Mouse (Mus musculus) MEL-GATA-1-ER (cell line): ENCODE data around the gene Fancc.

Experiments
- DNase-seq: peaks from one replicate; pipeline ENCODE4 v3.0.0-alpha.2; 2012; ENCODE audit warnings: low read depth; ENCODE audit errors: extremely low read depth

Gene Fancc

DNA sequence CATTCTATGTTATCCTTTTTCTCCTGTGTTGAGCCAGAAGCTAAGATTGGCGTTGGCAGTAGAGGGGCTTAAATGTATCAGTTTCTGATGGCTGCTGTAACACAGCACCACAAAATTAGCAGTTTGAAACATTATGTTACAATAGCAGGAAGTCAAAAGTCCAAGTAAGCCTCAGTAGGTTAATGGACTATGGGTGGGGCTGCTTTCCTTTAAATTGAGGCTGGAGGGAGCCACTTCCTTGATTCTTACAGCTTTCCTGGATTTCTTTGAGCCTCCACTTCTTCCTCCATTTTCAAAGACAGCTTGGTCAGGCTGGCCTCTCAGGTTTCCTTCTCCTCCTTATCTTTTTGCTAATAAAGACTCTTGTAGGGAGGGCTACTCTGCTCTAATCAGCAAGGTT lies 228.3 kb downstream of the Fancc start:
- DNase-seq, result no peak

DNA sequence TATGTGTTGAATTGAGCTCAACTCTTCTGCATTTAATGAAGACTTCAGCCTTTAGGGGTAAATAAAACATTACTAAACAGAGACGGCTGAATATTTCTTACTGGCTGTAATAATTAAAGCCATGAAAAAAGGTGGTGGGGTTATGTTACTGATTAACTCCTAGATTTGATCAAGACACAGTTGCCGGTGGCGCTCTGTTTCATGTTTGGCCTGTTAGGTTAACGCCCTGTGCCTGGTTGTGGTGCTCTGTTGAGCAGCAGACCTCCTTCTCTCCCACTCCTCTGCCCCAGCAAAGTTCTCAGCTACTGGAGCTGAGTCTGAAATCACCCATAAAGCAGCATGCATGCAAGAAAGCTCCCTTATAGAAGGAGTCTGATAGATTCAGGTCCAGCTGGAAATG lies 228.7 kb downstream of the Fancc start:
- DNase-seq, result no peak

DNA sequence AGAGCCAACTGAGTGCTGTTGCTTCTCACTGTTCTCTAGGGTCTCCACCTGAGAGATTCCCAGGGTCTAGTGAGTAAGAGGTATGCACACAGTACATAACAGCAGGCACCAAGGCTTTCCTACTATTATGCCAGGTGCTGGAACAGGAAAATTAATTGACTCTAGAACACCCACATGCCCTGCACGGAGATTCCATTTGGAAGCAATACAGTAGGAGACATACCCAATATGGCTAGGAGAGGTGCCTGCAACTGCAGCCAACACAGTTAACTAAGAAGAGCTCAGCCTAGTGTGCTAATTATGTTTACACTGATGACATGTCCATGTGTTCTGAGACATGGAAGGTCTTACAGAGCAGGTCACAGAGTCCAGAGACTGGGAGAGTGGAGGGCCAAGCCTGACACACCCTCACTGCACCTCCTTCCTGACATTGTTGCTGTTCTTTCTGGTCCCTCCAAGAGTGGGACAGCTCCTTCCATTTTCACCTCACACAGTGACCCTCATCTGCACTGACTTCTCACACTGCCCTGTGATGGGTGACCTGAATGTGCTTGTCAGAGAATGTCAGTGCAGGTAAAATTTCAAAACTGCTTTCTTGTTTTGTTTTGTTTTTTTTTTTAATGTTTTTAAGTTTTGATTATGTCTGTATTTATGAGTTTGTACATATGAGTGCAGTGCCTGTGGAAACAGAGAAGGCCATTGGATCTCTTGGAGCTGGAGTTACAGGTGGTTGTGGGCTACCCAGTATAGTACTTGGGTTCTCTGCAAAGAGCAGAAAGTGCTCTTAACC lies 234.7 kb downstream of the Fancc start:
- DNase-seq, result no peak

DNA sequence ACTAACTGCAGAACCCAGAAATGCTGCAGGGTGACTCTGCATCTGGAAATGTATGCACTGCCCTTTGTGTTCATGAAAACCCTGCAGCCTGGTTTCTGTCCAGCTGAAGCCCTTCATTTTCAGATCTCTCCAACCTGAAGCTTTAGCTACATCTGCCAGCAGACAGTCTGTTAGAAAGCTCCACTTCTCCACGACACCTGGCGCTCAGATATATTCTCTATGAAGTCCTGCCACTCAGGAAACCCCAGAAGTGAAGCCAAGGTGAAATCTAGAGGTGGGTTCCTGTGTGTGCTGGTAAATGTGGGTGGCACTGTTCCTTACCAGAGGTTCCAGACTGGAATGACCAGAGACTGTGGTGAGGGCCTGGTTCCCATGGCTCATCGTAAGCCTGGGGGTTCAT lies 235.4 kb downstream of the Fancc start:
- DNase-seq, result no peak

DNA sequence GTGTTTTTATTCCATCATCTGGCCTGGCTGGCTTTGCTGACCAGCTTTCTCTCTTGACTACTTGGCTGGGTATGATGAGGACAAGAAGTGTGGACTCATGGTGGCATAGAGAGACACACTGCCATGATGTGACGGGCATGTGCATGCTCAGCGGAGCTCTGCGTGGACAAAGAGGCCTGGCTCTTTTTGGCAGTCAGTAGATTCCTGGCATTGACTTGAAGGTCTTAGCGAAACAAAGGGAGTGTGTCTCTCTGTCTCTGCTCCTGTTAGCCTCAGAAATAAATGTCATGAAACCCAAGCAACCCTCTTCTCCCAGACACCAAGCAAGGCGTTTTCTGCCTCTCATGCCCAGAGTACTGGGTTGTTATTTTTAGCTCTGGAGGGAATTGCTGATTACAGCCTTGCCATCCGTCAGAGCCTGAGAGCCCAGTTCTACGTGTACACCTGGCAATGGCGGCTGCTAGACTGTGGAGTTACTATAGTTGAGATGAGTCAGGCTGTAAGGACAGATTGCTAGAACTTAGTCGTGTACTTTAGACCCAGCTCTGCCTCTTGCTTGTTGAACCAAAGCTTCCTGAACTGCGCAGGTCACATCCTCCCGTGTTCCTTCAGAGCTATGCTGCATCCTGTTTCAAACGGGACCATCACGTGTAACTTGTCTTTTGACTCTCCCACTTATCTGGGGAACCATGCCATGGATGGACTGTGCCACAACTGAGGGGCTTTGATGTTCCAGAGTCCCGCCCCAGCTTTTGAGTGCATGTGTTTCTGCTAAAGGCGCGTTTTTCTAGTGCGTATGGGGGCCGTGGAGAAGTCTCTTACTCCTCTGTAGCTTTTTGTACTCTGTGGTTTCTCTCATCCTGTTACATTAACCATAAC lies 236.1 kb downstream of the Fancc start:
- DNase-seq, result no peak

DNA sequence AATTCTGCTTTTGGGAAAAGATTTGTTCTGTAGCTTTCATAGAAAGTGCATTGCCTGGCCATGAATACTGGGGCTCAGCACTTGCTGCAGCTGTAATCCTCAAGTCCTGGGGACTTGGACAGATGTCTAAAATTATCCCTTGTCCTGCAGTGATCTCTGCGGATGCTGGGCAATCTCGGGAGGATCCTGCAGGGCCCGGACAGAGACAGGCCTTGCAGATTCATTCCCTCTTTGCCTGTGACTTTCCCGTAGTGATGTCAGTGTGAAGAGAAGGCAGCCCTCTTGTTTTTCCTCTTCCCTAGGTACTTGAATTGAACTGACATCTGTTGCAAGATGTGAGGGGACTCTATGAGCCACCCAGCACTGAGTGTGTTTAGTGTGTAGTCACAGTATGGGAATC lies 236.9 kb downstream of the Fancc start:
- no peak for DNase-seq

DNA sequence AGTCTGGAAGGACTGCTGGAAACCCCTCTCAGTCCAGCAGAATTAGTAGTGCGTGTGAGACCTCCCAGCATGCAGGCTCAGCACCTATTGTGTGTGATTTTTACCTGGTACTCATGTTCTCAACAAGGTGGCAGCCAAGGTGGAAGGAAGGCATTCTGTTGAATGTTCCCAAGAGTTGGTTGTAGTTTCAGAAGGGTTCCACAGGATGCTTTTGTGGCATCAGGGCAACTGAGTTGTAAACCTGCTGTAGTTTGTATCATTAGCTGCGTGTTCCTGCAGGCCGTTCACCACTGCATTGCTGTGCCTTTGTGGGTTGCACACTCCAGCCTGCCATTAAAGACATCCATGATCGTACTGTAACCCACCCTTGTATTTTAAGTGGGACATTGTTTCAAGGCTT lies 238.4 kb downstream of the Fancc start:
- no peak for DNase-seq

DNA sequence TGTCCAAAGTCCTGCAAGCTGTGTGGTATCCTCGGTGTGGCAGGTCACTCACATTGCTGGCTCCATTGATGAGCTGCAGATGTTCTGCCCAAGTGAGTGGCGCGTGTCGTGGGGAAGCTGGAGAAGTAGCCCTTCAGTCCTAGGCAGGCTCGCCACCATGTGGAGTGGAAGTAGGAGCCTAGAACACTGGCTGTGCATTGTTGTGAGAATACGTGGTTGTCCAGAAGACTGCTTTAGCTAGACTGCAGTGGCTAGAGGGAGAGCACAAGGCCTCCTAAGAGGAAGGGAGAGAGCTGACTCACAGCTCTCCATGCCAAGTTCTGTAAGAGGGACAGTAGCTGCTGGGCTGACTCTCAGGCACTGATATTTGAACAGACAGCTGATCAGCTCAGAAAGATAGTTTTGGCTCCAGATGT lies 238.9 kb downstream of the Fancc start:
- no peak for DNase-seq

DNA sequence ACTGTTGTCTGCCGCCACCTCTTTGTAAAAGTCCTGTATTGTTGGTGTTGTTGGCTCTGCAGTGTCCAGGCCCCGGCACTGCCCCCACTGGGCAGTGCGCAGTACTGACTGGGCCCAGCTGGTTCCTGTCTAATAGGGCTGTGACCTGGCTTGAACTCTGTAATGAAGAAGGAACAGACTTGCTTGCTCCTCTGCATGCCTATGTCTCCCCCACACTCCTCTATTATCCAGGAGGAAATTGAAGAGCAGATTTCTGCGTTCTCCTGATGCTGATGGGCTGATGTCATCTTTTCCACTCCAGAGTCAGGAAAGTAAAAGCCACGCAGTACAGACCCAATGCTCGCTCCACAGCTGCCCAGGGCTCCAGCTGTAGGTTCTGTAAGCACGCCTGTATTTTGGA lies 240.3 kb downstream of the Fancc start:
- DNase-seq, result no peak

DNA sequence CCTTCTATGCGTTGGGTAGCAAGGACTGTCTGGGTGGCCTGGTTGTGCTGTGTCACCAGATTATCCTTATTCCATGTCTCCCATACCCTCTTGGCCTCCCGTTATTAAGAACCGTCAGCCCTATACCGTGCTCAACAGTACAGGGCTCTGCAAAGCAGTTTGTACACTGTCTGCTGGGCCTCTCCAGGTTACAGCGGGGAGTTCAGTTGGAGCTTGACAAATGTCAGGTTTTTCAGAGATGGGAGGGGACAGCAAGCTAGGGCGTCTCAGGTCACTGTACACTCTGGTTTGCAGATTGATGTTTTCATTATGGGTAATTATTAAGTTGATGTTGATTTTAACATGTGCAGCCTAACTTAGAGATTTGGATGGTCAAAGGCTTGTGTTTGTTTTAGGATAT lies 240.9 kb downstream of the Fancc start:
- DNase-seq, result no peak

DNA sequence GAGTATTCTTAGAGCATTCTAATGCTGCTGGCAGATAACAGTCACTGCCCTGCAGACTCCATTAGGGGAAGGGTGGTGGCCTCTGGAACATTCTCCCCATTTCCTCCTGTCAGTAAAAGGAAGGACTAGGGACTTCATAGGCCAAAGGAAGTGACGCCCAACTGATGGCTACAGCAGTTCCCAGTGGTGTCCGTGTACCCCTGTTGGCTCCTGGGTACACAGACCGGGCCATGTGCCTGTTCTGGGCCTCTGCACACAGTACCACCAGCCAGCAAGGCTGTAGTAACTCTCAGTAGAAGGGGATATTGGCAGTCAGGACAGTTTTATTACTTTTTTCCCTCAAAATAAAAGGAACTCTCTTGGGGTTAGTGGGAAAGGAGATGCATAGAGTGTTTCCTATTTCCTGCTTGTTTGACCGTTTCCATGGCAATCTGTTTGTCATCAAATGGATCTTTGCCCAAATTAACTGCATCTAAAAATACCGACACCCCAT lies 241.5 kb downstream of the Fancc start:
- DNase-seq, result no peak

DNA sequence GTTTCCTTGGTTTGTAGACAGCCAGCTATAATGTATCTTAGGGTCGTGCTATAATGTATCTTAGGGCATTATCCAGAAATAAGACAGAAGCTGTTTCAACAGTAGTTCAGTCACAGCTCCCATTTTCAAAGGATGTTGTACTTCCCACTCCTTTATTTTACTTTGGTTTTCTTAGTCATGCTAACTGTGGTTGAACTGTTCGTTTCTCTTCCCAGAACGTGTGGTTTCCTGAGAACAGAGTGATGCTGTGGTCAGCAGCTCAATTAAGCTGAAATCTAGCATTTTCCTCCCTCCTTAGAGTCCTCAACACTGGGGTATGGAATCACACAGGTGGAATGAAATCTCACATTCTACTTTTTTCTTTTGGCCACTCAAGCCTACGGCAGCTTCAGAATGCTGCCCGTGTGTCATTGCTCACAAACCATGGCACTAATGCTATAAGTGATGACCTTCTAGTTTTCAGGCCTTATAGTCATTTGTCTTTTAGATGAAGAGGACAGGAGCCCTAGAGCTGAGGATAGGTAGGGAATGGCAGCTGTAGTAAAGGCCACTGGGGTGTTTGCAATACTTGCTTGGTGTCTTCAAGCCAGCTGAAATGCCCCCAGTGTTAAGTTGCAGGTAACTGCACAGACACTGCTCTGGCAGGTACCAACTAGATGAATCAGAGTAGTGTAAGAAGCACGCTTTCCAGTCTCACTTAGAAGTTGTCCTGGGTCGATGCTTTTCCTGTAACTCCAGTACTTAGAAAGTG lies 243.0 kb downstream of the Fancc start:
- no peak for DNase-seq

DNA sequence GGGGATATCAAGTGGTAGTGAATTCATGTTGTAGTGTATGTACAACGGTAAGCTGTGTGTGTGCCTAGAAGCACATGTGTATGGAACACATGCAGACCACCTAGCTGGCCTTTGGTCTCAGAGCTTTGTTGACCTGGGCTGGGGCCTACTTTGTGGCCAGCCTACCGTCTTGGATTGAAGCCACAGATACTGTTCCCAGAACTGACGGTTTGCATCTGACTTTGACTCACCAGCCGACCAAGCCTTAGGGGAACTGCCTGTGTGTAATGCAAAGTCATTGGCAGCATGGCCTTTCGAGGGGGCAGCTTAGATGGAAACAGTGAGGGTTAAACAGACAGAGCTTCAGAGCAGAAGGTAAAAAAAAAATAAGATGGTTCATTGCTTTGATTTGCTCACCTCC lies 243.9 kb downstream of the Fancc start:
- no peak for DNase-seq

DNA sequence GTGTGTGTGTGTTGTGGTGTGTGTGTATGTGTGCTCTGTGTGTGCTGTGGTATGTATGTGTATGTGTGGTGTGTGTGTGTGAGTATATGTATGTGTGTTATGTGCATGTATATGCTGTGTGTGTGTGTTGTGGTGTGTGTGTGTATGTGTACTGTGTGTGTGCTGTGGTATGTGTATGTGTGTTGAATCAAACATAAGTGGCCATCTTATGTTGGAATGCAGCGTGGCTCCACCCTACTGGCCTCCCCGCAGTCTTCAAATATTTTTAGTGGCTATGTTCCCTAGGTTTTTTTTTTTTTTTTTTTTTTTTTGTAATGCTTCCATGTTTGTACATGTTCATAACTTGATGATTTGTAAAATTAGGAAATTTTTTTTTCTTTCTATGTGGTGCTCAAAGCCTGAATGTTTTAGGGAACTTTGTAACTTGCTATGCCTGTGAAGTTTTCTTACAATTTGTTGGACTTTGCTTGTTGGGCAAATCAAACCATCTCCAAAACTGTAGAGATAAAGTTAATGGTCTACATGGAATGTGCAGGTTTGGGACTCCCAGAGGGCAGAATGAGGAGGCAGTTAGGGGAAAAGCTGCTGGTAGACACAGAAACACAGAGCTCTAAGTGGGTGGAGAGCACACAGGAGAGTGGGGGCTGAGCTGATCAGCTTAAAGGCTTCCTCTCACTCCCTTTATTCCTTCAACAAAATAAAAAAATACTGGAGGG lies 244.6 kb downstream of the Fancc start:
- DNase-seq, result no peak

DNA sequence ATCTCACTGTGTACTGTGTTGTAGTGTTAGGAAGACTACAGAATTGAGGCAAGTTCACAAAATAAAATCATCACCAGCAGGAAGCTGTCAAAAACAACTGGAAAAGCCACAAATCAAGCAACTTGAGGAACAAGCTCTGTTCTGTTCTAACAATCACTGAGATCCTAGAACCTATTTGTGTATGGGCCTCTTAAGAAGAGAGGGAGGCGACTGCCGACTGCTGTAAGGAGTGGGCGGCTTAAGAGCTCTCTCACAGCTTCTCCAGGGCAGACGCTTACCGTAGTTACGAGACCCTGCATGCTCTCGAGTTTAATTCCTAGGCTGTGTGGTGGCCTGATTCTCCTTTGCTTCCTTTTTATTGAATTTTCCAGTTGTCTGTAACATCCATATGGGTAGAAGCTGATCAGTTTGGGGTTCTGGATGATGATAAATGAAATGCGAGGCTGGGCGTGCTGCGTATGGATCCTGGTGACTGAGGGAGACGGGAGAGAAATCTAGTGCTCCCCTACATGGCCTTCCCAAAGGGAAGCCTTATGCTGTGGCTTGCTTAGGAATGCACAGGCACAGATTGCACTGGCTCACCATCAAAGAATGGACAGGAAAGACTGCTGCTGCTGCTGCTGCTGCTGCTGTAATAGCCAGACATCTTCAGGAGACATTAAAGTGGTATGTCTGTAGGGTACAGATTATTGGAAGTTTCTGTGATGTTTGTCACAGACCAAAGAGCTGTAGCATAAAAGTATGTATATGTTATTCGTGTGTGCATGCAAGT lies 245.8 kb downstream of the Fancc start:
- DNase-seq, result no peak

DNA sequence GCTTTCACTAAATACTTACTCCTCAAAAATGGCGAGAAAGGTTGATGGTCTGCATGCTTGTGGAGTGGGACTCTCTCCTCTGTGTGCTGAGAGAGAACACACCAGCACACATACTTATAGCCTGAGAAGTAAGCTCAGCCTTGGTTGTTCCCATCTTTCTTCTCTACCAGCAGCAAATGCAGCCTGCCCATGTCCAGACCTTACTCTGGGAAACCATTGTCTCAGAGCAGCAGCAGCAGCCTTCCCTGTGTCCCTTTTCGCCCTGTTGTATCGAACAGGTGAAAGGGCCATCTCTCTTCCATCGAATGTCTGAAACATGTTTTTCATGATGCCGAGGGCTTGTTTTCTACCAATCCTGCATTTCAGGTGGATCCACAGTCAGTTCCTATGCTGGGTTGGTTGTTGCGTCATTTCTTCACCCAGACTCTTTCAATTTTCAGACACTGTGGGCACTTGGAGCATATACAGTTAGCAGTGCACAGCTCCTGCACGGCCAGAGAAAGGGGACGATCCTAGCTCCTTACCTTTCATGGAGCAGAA lies 246.6 kb downstream of the Fancc start:
- DNase-seq, result no peak

DNA sequence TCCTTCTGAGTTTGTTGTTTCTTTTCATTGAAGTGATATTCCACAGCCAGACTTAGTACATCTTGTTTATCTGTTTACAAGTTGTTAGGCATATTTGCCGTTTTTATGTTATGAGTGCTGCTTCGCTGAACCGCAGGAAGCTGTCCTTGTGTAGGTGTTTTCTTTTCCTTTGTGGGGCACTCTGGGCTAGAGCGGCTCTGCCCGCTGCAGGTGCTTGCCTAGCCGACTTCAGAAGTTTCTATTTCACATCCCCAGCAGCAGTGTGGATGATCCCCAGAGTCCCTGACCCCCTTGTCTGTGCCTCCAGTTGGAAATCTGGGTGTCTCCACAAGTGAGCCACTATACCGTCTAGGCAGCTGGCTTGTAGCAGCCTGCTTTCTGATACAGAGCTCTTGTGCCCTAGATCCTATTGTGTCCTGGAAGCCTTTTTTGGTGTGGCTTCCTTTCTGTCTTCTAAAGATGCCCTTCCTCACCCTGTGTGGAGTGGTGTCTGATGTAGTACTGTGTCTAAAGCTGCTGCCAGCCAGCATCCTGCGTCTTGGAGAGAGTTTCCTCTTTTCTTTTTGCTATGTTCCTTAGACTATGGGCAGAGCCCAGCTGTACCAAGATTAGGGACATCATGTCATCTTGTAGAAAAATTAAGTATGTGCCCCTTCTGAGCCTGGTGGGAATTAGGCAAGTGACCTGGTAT lies 247.2 kb downstream of the Fancc start:
- DNase-seq, result no peak

DNA sequence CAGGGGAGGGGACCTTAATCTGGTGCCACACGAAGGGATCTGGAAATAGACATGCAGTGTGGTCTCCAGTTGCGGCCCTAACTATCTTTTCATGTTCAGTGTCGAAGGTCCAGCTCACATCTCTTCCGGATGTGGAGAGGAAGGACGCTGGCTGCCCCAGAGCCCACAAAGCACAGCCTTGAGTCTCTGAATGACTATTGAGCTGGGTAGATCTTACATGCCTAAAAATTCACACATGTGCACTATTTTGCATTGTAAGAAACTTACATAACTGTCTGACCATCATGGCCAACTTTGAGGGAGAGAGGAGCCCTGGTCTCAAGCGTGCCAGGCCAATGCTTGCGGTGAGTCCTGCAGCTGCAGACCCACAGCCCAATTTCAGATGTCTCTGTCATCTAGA lies 247.9 kb downstream of the Fancc start:
- no peak for DNase-seq

DNA sequence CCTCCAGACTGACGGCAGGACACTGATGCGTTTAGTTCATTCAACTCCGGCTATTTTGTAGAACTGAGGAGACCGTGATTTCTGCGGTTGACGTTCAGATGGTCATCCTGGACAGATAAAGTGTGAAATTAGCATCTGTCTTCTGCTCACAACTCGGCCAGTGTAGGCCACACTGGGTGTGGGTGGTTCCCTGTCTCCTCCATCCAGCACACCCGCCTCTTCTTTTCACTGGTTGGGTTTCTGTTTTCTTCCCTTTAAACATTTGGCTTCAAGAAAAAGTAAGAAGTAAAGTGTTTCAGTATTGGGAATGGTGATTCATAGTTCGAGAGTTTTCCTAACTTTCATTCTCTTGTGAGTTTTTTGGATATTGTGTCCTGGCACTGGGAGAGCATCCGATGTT lies 248.8 kb downstream of the Fancc start:
- DNase-seq, result no peak

DNA sequence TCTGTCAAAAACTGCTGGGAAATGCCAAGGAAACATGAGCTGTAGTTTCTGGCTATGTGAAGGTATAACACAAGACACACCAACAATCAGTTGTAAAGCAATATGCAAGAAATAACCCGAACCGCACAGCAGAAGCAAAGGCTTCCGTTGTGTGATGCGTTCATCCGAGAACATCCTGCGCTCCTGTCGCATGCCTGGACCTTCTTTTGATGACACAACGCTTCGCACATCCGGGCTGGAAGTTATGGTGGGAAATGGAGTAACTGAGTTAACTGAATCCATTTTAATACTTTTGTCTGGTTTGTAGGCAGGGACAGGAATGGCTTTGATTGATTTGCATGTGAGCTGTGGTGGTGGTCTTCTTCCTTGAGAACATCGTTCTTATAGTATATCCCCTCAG lies 249.4 kb downstream of the Fancc start:
- DNase-seq, result no peak
